Mouse (Mus musculus) brain, embryonic 14.5 days (tissue): Measurements from ENCODE around the gene Nacc2. TPM values are rescaled to one million over a fixed set of nuclear protein-coding genes. Genes with fewer than 3 reads are reported as not detected.
A peak's percentile ranks its signal among the peaks of the same experiment; 100 is the strongest.

Experiments used
- DNase-seq: peaks from one replicate; pipeline ENCODE4 v3.0.0-alpha.2; 2011; ENCODE audit warnings: low read depth
- CTCF ChIP-seq: fragments of 200-500 bp; IDR thresholded peaks from 2 replicates; pipeline ENCODE4 v1.5.1; 2012; ENCODE audit warnings: inconsistent platforms, mild to moderate bottlenecking, moderate library complexity, borderline replicate concordance; ENCODE audit not compliant: insufficient read depth, insufficient read length; ENCODE audit errors: extremely low read depth
- POLR2A ChIP-seq: fragments of 200-500 bp; IDR thresholded peaks from 2 replicates; pipeline ENCODE4 v1.6.1; 2012; ENCODE audit warnings: mild to moderate bottlenecking, inconsistent platforms, borderline replicate concordance; ENCODE audit not compliant: poor library complexity, insufficient read depth, insufficient read length, severe bottlenecking; ENCODE audit errors: extremely low read depth
- polyA plus RNA-seq: library from polyadenylated mRNA; depleted of rRNA; stranded (reverse); fragments of >200 nt; gene quantifications from 2 replicates; pipeline ENCODE4 v1.2.3, GENCODE M21; 2012

Gene Nacc2
- polyA plus RNA-seq, 1 experiment: 14.8 TPM

- no peak for DNase-seq
- TF ChIP-seq CTCF: no peak
- no peak for TF ChIP-seq POLR2A
These were observed 6.5 kb downstream of the Nacc2 start for GRCm38 (mm10) chr2:26116550-26116949.

GRCm38 (mm10) chr2:26115215-26115614, 7.8 kb downstream of the Nacc2 start:
- no peak for DNase-seq
- TF ChIP-seq CTCF (no peak), POLR2A (no peak)

- DNase-seq: no peak
- no peak for TF ChIP-seq POLR2A
- TF ChIP-seq CTCF: no peak
These were observed 14.8 kb downstream of the Nacc2 start for GRCm38 (mm10) chr2:26108237-26108636.

- DNase-seq: no peak
- TF ChIP-seq CTCF (no peak), POLR2A (no peak)
These were observed 16.0 kb downstream of the Nacc2 start for GRCm38 (mm10) chr2:26107011-26107410.

- TF ChIP-seq CTCF: no peak
- no peak for TF ChIP-seq POLR2A
These were observed 16.8 kb downstream of the Nacc2 start for GRCm38 (mm10) chr2:26106233-26106632.

GRCm38 (mm10) chr2:26100296-26100695, 22.7 kb downstream of the Nacc2 start:
- no peak for TF ChIP-seq POLR2A
- no peak for TF ChIP-seq CTCF
- no peak for DNase-seq

More at GRCm38 (mm10) chr2:26106233-26106632, 16.8 kb downstream of the Nacc2 start:
- DNase-seq: no peak

GRCm38 (mm10) chr2:26099851-26100250, 23.2 kb downstream of the Nacc2 start:
- DNase-seq: no peak
- TF ChIP-seq POLR2A: no peak
- TF ChIP-seq CTCF: no peak

GRCm38 (mm10) chr2:26099260-26099659, 23.8 kb downstream of the Nacc2 start:
- no peak for TF ChIP-seq CTCF
- no peak for TF ChIP-seq POLR2A

GRCm38 (mm10) chr2:26093897-26094296, 29.1 kb downstream of the Nacc2 start:
- TF ChIP-seq POLR2A: no peak
- TF ChIP-seq CTCF: no peak
- no peak for DNase-seq

More at GRCm38 (mm10) chr2:26099260-26099659, 23.8 kb downstream of the Nacc2 start:
- DNase-seq: no peak

- peak; percentile 95 for DNase-seq
- peak; percentile 85; the same call in 1 of the 2 replicates for TF ChIP-seq POLR2A
- no peak for TF ChIP-seq CTCF
These were observed 31.1 kb downstream of the Nacc2 start for GRCm38 (mm10) chr2:26091771-26092393.

GRCm38 (mm10) chr2:26090876-26091770, 31.9 kb downstream of the Nacc2 start:
- peak; percentile 70 for DNase-seq

More at GRCm38 (mm10) chr2:26090876-26091770, 31.9 kb downstream of the Nacc2 start:
- no peak for TF ChIP-seq POLR2A
- no peak for TF ChIP-seq CTCF
